Mouse (Mus musculus): ENCODE measurements around the gene Gm45021.

Gene Gm45021

GRCm38 (mm10) chr6:48573280-48573679 is 16.1 kb upstream of the Gm45021 start:
- DNase-seq = peak; percentile 23

GRCm38 (mm10) chr6:48573981-48574380 is 15.4 kb upstream of the Gm45021 start:
- no peak for DNase-seq

DNA sequence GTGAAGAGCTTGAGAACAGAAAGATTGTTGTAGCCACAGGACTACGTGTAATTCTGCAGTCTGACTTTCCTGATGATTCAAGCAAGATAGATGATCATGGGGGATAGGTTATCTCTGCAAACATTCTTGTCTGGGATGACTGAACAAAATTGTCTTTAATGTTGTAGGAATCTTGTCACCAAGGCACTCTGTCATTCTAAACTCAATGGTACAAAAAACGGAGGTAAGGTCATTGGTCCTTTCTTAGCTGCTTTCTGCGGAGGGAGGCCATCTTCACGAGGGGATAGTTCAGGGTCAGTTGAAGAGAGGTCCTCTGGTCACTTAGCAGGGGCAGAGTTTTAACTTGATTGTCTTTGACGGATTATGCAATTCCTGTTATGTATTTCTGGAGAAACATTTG is 10.7 kb upstream of the Gm45021 start:
- no peak for DNase-seq

- DNase-seq = no peak
Observed at GRCm38 (mm10) chr6:48579215-48579648, 10.2 kb upstream of the Gm45021 start.

DNA sequence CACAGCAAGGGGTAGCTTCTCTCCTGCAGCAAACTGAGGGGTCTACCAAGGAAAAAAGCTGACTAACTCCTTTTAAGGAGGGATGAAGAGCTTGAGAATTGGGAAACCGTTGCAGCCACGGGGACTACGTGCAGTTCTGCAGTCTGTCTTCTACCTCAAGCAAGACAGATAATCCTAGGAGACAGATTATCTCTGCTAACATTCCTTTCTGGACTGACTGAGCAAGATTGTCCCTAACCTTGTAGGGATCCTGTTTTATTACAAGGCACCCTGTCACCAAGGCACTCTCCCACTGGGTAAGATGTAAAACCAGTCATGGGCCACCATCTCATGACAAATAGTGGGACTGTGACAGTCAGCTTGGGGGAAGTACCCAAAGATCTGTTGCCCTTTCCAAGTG is 8.2 kb upstream of the Gm45021 start:
- DNase-seq = no peak

DNA sequence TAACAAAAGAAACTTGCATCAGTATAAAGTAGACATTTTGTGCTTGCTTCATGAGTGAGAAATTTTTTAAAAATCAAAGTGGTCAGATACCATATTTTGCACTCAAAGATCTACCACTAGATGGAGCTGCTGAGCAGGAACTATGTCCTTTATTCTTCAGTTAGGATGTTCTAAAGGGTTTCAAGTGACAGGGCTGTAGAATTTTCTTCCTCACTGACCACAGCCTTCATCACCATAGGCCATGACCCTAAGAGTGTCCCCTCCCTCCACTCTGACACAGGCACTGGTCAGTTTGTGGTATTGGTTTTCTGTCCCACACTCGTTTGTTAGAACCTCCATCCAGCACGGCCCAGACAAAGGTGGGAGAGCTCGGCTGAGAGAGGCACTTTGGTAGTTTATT is 7.4 kb upstream of the Gm45021 start:
- no peak for DNase-seq

GRCm38 (mm10) chr6:48591221-48591845 is 1.9 kb downstream of the Gm45021 start:
- no peak for DNase-seq

- DNase-seq = no peak
Observed at GRCm38 (mm10) chr6:48591871-48592270, 2.5 kb downstream of the Gm45021 start.

- DNase-seq = peak; percentile 95
Observed at GRCm38 (mm10) chr6:48593158-48594042, 4.0 kb downstream of the Gm45021 start, which contains the start of the genes Repin1 and Gm44965. Gene Repin1, plus strand, starts transcription at chr6:48593883. Gene Gm44965, plus strand, starts transcription at chr6:48593941.

GRCm38 (mm10) chr6:48594043-48594738 is 4.8 kb downstream of the Gm45021 start:
- DNase-seq = peak; percentile 73

DNA sequence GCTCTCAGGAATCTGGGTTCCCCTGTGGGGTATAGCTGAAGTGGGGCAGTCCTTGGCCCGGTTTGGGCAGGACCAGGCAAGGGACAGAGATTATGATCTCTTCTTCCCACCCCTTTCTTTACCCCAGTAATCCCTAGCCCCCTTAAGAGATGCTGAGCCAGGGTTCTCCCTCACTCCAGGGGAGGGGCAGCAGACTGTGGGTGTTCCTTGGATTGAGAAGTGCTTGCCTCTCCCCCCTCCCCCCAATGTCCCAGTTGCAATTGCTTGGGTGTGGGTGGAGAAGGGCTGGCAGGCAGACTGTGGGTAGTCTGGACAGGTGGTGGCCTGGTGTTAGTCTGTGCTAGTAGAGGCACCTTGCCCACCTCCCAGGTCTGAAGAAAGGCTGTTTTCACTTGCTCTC is 5.9 kb downstream of the Gm45021 start:
- DNase-seq = peak; percentile 43

DNA sequence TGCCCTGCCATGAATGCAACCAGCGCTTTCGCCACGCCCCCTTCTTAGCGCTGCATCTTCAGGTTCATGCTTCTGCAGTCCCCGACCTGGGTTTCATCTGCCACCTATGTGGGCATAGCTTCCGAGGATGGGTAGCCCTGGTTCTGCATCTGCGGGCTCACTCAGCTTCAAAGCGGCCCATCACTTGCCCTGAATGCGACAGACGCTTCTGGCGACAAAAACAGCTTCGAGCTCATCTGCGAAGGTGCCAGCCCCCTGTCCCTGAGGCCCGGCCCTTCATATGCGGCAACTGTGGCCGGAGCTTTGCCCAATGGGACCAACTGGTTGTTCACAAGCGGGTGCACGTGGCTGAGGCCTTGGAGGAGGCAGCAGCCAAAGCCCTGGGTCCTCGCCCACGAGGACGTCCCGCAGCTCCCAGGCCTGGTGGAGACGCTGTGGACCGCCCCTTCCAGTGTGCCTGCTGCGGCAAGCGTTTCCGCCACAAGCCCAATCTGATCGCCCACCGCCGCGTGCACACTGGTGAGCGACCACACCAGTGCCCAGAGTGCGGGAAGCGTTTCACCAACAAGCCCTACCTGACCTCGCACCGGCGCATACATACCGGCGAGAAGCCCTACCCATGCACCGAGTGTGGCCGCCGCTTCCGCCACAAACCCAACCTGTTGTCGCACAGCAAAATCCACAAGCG is 7.3 kb downstream of the Gm45021 start:
- DNase-seq = no peak

DNA sequence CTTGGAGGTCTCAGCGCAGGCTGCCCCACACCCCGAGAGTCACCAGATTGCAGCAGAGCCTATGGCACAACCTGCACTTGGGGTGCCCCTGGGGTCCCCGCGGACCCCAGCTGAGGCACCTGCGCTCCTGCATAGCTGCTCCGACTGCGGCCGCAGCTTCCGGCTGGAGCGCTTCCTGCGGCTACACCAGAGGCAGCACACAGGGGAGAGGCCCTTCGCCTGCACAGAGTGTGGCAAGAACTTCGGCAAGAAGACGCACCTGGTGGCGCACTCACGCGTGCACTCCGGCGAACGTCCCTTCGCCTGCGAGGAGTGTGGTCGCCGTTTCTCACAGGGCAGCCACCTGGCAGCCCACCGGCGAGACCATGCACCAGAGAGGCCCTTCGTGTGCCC is 7.8 kb downstream of the Gm45021 start:
- DNase-seq = no peak

DNA sequence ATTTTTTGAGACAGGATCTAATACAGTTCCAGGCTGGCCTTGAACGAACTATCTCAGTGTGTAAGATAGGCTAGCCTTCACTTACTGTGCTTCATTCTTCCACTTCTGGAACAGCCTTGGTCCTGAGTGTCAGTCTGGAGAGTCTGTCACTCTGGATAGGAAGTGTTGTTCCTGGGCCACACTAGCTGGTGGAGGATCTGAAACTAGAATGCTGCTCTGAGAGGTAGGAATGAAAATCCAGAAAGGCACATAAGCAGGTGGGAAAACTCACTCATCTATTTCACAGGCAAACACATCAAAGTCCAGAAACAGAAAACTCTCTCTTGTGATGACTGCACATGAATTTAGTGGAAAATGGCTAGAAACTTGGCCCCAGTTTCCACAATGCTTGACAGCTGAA is 11.2 kb downstream of the Gm45021 start:
- DNase-seq = no peak

- peak; percentile 99 for DNase-seq
Observed at GRCm38 (mm10) chr6:48601271-48602079, 12.1 kb downstream of the Gm45021 start, which contains the start of gene Zfp775. Gene Zfp775, plus strand, starts transcription at chr6:48602063.

DNA sequence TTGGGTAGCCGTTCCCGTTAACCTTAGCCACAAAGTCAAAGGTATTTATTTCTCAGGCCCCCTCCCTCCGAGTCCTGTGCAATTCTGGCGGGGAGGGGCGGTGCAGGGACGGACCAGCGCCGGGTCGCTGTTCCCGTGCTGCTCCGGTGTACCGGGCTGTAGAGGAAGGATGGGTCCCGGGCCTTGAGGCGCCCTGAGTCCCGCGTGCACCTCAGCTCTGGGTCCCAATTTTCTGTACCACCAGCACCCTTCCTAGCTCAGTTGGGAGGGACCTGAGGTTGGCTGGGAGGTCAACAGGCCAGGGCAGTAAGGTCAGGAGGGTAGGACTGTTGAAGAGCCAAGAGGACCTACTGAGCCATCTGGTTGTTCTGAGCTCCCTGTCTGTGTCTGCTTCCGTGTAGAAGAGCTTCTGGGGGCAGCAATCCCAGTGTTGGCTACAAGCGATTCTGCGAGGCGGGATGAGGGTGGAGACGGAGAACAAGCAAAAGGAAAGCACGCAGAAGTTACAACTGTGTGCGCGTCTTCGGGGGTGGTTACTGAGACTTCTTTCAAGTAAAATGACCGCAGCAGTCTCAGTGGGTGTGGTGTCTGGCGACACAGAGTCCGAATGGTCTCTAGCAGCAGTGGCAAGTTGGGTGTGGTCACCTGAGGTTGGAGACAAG is 12.8 kb downstream of the Gm45021 start:
- DNase-seq = peak; percentile 60

DNA sequence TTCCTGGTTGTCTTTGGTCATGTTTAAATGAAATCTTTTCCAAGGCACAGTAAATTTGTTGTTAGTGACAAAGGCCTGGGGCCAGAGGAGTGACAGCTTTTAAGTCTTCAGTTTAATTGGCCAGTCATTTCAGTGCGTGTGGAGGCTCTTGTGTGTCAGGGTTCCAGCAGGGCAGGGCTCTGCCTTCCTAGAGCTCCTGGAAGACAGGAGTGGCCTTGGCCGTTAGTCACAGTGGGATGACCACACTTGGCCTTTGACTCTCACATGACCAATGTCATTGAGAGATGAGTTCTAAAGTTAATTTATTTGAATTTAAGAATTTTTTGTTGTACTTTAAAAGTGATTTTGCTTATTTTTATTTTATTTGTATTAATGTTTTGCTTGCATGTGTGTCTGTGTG is 18.7 kb downstream of the Gm45021 start:
- DNase-seq = no peak

GRCm38 (mm10) chr6:48609512-48609911 is 20.1 kb downstream of the Gm45021 start:
- no peak for DNase-seq

DNA sequence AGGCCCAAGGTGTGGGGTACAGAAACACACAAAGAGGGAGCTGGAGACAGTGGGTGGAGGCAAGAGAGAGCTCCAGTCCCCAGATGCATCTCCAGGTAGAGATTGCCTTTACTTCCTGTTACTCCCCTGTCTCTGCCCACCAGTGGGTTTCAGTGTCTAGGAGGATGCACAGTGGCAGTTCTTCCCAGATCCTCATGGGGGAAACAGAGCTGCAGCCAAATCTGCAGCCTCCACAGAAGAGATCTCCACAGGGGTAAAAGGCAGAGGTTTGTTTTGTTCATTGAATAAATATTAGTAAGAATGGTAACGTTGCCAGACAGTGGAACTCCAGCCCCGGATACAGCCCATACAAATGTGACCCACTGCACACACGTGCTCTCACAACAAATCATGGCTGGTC is 21.2 kb downstream of the Gm45021 start:
- no peak for DNase-seq

- no peak for DNase-seq
Observed at GRCm38 (mm10) chr6:48613464-48613863, 24.1 kb downstream of the Gm45021 start.

DNA sequence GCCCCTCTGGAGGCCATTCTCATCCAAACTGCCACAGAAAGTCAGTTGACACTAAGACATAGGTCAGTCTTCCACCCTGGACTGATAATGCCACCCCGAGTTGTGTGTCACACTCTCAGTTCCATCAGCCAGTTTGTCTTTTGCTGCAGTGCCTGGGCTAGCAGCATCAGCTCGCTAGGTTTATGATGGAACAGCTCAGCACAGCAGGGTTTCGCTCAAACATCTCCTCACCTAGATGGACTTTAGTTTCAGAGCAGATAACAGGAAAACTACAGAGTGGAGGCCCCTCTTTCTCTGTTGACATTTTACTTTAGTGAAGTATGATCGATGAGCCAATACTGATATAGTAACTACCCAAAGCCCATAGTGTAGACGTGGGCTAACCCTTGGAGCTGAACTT is 25.3 kb downstream of the Gm45021 start:
- DNase-seq = no peak

Data from kidney, adult 11 months (tissue).